Mouse (Mus musculus): ENCODE data around the gene Atg4b.

GRCm38 (mm10) chr1:93756154-93756553 is 4.9 kb downstream of the Atg4b start:
- no peak for TF ChIP-seq GATA1 (IDR thresholded peaks at IDR 0.05; ENCODE audit: low read length)
- peak; percentile 50; the same call in 2 of the 3 replicates for TF ChIP-seq TAL1 (IDR thresholded peaks at IDR 0.05; ENCODE audit: low read length)
